Mouse (Mus musculus): ENCODE measurements around the gene Oxct2a. TPM values are rescaled to one million over a fixed set of nuclear protein-coding genes. Genes with fewer than 3 reads are reported as not detected.
"Not testable (repeated sequence)": the region's sequence is repeated elsewhere in the genome, so short reads cannot be mapped to it uniquely, and the experiment has no call there.

Oxct2a gene
- polyA plus RNA-seq, 1 experiment = not detected

GRCm38 (mm10) chr4:123331326-123331725, 7.9 kb upstream of the Oxct2a start:
- Histone ChIP-seq H3K27ac (ENCODE audit: insufficient read depth, low read length) (no peak overlapping the region), H3K27me3 (ENCODE audit: control insufficient read depth, insufficient read depth, low read length) (no peaks in the 10 kb centered on the region), H3K4me1 (ENCODE audit: control insufficient read depth, insufficient read depth, low read length) (peaks cover 4% of the 10 kb centered on the region; the same call in 1 of the 2 replicates), H3K4me3 (replicated peaks; ENCODE audit: insufficient read depth, low read depth, low read length) (no peak overlapping the region)
- 82% methylated on average over 5 of the region's 5 CpGs for WGBS
- no peak for TF ChIP-seq POLR2A (IDR thresholded peaks at IDR 0.05; ENCODE audit: borderline replicate concordance, insufficient read depth, low read length)
- no peak for TF ChIP-seq CTCF (IDR thresholded peaks at IDR 0.05; ENCODE audit: borderline replicate concordance, insufficient read depth, low read depth, low read length)
- DNase-seq = no peak

- TF ChIP-seq CTCF (IDR thresholded peaks at IDR 0.05; ENCODE audit: borderline replicate concordance, insufficient read depth, low read depth, low read length) (no peak), POLR2A (IDR thresholded peaks at IDR 0.05; ENCODE audit: borderline replicate concordance, insufficient read depth, low read length) (no peak)
- no peaks in the 10 kb centered on the region for H3K27me3 ChIP-seq (ENCODE audit: control insufficient read depth, insufficient read depth, low read length)
- no peak overlapping the region for H3K27ac ChIP-seq (ENCODE audit: insufficient read depth, low read length)
- WGBS = 19% methylated on average over 6 of the region's 6 CpGs
- peaks cover 4% of the 10 kb centered on the region; the same call in 1 of the 2 replicates for H3K4me1 ChIP-seq (ENCODE audit: control insufficient read depth, insufficient read depth, low read length)
- H3K4me3 ChIP-seq (replicated peaks; ENCODE audit: insufficient read depth, low read depth, low read length) = no peak overlapping the region
- DNase-seq = peak; percentile 40 to 68
These were observed 5.5 kb upstream of the Oxct2a start for GRCm38 (mm10) chr4:123328946-123329345.

GRCm38 (mm10) chr4:123327630-123328029, 4.2 kb upstream of the Oxct2a start:
- H3K27me3 ChIP-seq (ENCODE audit: control insufficient read depth, insufficient read depth, low read length) = no peaks in the 10 kb centered on the region
- no peak overlapping the region for H3K4me3 ChIP-seq (replicated peaks; ENCODE audit: insufficient read depth, low read depth, low read length)
- 64% methylated on average over 3 of the region's 3 CpGs for WGBS
- TF ChIP-seq CTCF (IDR thresholded peaks at IDR 0.05; ENCODE audit: borderline replicate concordance, insufficient read depth, low read depth, low read length) (no peak), POLR2A (IDR thresholded peaks at IDR 0.05; ENCODE audit: borderline replicate concordance, insufficient read depth, low read length) (no peak)
- peaks cover 4% of the 10 kb centered on the region; the same call in 1 of the 2 replicates for H3K4me1 ChIP-seq (ENCODE audit: control insufficient read depth, insufficient read depth, low read length)
- no peak for DNase-seq
- H3K27ac ChIP-seq (ENCODE audit: insufficient read depth, low read length) = no peak overlapping the region

- peaks cover 4% of the 10 kb centered on the region; the same call in 1 of the 2 replicates for H3K4me1 ChIP-seq (ENCODE audit: control insufficient read depth, insufficient read depth, low read length)
- TF ChIP-seq POLR2A (IDR thresholded peaks at IDR 0.05; ENCODE audit: borderline replicate concordance, insufficient read depth, low read length) (no peak), CTCF (IDR thresholded peaks at IDR 0.05; ENCODE audit: borderline replicate concordance, insufficient read depth, low read depth, low read length) (no peak)
- no peaks in the 10 kb centered on the region for H3K27me3 ChIP-seq (ENCODE audit: control insufficient read depth, insufficient read depth, low read length)
- DNase-seq = no peak
- no peak overlapping the region for H3K27ac ChIP-seq (ENCODE audit: insufficient read depth, low read length)
- 62% methylated on average over 3 of the region's 3 CpGs for WGBS
- H3K4me3 ChIP-seq (replicated peaks; ENCODE audit: insufficient read depth, low read depth, low read length) = no peak overlapping the region
These were observed 2.7 kb upstream of the Oxct2a start for GRCm38 (mm10) chr4:123326087-123326486.

GRCm38 (mm10) chr4:123322910-123323309, 524 bp downstream of the Oxct2a start:
- not testable (repeated sequence) for H3K27me3 ChIP-seq (ENCODE audit: control insufficient read depth, insufficient read depth, low read length); H3K4me3 ChIP-seq (replicated peaks; ENCODE audit: insufficient read depth, low read depth, low read length); DNase-seq; H3K27ac ChIP-seq (ENCODE audit: insufficient read depth, low read length); H3K4me1 ChIP-seq (ENCODE audit: control insufficient read depth, insufficient read depth, low read length)
- 11% methylated on average over 28 of the region's 38 CpGs for WGBS

- H3K4me1 ChIP-seq (ENCODE audit: control insufficient read depth, insufficient read depth, low read length) = no peaks in the 10 kb centered on the region
- DNase-seq = no peak
- H3K4me3 ChIP-seq (replicated peaks; ENCODE audit: insufficient read depth, low read depth, low read length) = no peak overlapping the region
- H3K27ac ChIP-seq (ENCODE audit: insufficient read depth, low read length) = no peak overlapping the region
- no peak for TF ChIP-seq POLR2A (IDR thresholded peaks at IDR 0.05; ENCODE audit: borderline replicate concordance, insufficient read depth, low read length)
- no peak for TF ChIP-seq CTCF (IDR thresholded peaks at IDR 0.05; ENCODE audit: borderline replicate concordance, insufficient read depth, low read depth, low read length)
- 83% methylated on average over 3 of the region's 3 CpGs for WGBS
- no peaks in the 10 kb centered on the region for H3K27me3 ChIP-seq (ENCODE audit: control insufficient read depth, insufficient read depth, low read length)
These were observed 8.9 kb downstream of the Oxct2a start for GRCm38 (mm10) chr4:123314497-123314896.

GRCm38 (mm10) chr4:123313010-123313409, 10.4 kb downstream of the Oxct2a start:
- whole genome bisulfite sequencing = 92% methylated on average over 6 of the region's 6 CpGs
- H3K4me1 ChIP-seq (ENCODE audit: control insufficient read depth, insufficient read depth, low read length) = no peaks in the 10 kb centered on the region
- TF ChIP-seq CTCF (IDR thresholded peaks at IDR 0.05; ENCODE audit: borderline replicate concordance, insufficient read depth, low read depth, low read length) = no peak
- no peak for TF ChIP-seq POLR2A (IDR thresholded peaks at IDR 0.05; ENCODE audit: borderline replicate concordance, insufficient read depth, low read length)
- H3K27me3 ChIP-seq (ENCODE audit: control insufficient read depth, insufficient read depth, low read length) = no peaks in the 10 kb centered on the region
- H3K4me3 ChIP-seq (replicated peaks; ENCODE audit: insufficient read depth, low read depth, low read length) = no peak overlapping the region
- no peak for DNase-seq
- no peak overlapping the region for H3K27ac ChIP-seq (ENCODE audit: insufficient read depth, low read length)

GRCm38 (mm10) chr4:123311845-123312244, 11.6 kb downstream of the Oxct2a start:
- Histone ChIP-seq H3K4me1 (ENCODE audit: control insufficient read depth, insufficient read depth, low read length) (no peaks in the 10 kb centered on the region), H3K27ac (ENCODE audit: insufficient read depth, low read length) (no peak overlapping the region), H3K4me3 (replicated peaks; ENCODE audit: insufficient read depth, low read depth, low read length) (no peak overlapping the region), H3K27me3 (ENCODE audit: control insufficient read depth, insufficient read depth, low read length) (no peaks in the 10 kb centered on the region)
- WGBS = 91% methylated on average over 7 of the region's 7 CpGs
- TF ChIP-seq POLR2A (IDR thresholded peaks at IDR 0.05; ENCODE audit: borderline replicate concordance, insufficient read depth, low read length) (no peak), CTCF (IDR thresholded peaks at IDR 0.05; ENCODE audit: borderline replicate concordance, insufficient read depth, low read depth, low read length) (no peak)
- DNase-seq = no peak

Measured in cerebellum, adult 2 months (tissue).